Mouse (Mus musculus): ENCODE results near the gene A730061H03Rik. TPM values are rescaled to one million over a fixed set of nuclear protein-coding genes. Genes with fewer than 3 reads are reported as not detected.

A730061H03Rik gene
- polyA plus RNA-seq, 1 experiment from 2014 or later, result 0.80 TPM

GRCm38 (mm10) chr14:55524062-55524461, 36.1 kb downstream of the A730061H03Rik start:
- no peaks in the 10 kb centered on the region for H3K36me3 ChIP-seq (ENCODE audit: control insufficient read depth, insufficient read depth, low read length)
- 53% methylated on average over 4 of the region's 4 CpGs for WGBS
- H3K9ac ChIP-seq (ENCODE audit: low read length), result no peak overlapping the region
- no peak overlapping the region for H3K4me2 ChIP-seq (ENCODE audit: low read depth)
- no peak overlapping the region for H3K4me3 ChIP-seq (ENCODE audit: low read depth, low read length)
- H3K27ac ChIP-seq (ENCODE audit: low read depth, low read length), result no peak overlapping the region
- H3K27me3 ChIP-seq (ENCODE audit: control insufficient read depth, insufficient read depth, low read length), result peaks cover 4% of the 10 kb centered on the region; the same call in 1 of the 2 replicates
- DNase-seq (ENCODE audit: low spot score), result no peak
- H3K4me1 ChIP-seq (ENCODE audit: control insufficient read depth, insufficient read depth, low read length), result peaks cover 17% of the 10 kb centered on the region
- H3K9me3 ChIP-seq (ENCODE audit: control insufficient read depth, low read length), result no peaks in the 10 kb centered on the region
- ATAC-seq (ENCODE audit: insufficient read depth, low FRiP score, low TSS enrichment), result no peak

GRCm38 (mm10) chr14:55520451-55521361, 39.5 kb downstream of the A730061H03Rik start:
- WGBS, result under 1% methylated on average over 61 of the region's 61 CpGs
- peak overlapping the region; percentile 16 for H3K9ac ChIP-seq (ENCODE audit: low read length)
- peaks cover 18% of the 10 kb centered on the region for H3K4me1 ChIP-seq (ENCODE audit: control insufficient read depth, insufficient read depth, low read length)
- peak overlapping the region; percentile 48 for H3K4me3 ChIP-seq (ENCODE audit: low read depth, low read length)
- H3K27ac ChIP-seq (ENCODE audit: low read depth, low read length), result 0 out of 2 replicates have a peak overlapping the region, but pooled peaks have one; percentile 39
- H3K4me2 ChIP-seq (ENCODE audit: low read depth), result peak overlapping the region; percentile 88
- H3K9me3 ChIP-seq (ENCODE audit: control insufficient read depth, low read length), result no peaks in the 10 kb centered on the region
- ATAC-seq (ENCODE audit: insufficient read depth, low FRiP score, low TSS enrichment) (peak; percentile 82), DNase-seq (ENCODE audit: low spot score) (peak; percentile 60)
- no peaks in the 10 kb centered on the region for H3K36me3 ChIP-seq (ENCODE audit: control insufficient read depth, insufficient read depth, low read length)
- peaks cover 4% of the 10 kb centered on the region; the same call in 1 of the 2 replicates for H3K27me3 ChIP-seq (ENCODE audit: control insufficient read depth, insufficient read depth, low read length)

- H3K9me3 ChIP-seq (ENCODE audit: control insufficient read depth, low read length), result no peaks in the 10 kb centered on the region
- H3K9ac ChIP-seq (ENCODE audit: low read length), result no peak overlapping the region
- H3K4me3 ChIP-seq (ENCODE audit: low read depth, low read length), result no peak overlapping the region
- ATAC-seq (ENCODE audit: insufficient read depth, low FRiP score, low TSS enrichment) (no peak), DNase-seq (ENCODE audit: low spot score) (no peak)
- H3K4me1 ChIP-seq (ENCODE audit: control insufficient read depth, insufficient read depth, low read length), result peaks cover 18% of the 10 kb centered on the region
- no peaks in the 10 kb centered on the region for H3K36me3 ChIP-seq (ENCODE audit: control insufficient read depth, insufficient read depth, low read length)
- H3K27me3 ChIP-seq (ENCODE audit: control insufficient read depth, insufficient read depth, low read length), result peaks cover 4% of the 10 kb centered on the region; the same call in 1 of the 2 replicates
- no peak overlapping the region for H3K4me2 ChIP-seq (ENCODE audit: low read depth)
- 54% methylated on average over 4 of the region's 4 CpGs for WGBS
- H3K27ac ChIP-seq (ENCODE audit: low read depth, low read length), result no peak overlapping the region
These were observed 40.6 kb downstream of the A730061H03Rik start for GRCm38 (mm10) chr14:55519604-55520003.

GRCm38 (mm10) chr14:55518897-55519296, 41.3 kb downstream of the A730061H03Rik start:
- H3K4me1 ChIP-seq (ENCODE audit: control insufficient read depth, insufficient read depth, low read length), result peaks cover 18% of the 10 kb centered on the region
- ATAC-seq (ENCODE audit: insufficient read depth, low FRiP score, low TSS enrichment), result peak; percentile 85
- no peak overlapping the region for H3K4me3 ChIP-seq (ENCODE audit: low read depth, low read length)
- 0 out of 2 replicates have a peak overlapping the region, but pooled peaks have one; percentile 20 for H3K27ac ChIP-seq (ENCODE audit: low read depth, low read length)
- no peaks in the 10 kb centered on the region for H3K36me3 ChIP-seq (ENCODE audit: control insufficient read depth, insufficient read depth, low read length)
- H3K9ac ChIP-seq (ENCODE audit: low read length), result no peak overlapping the region
- no peak overlapping the region for H3K4me2 ChIP-seq (ENCODE audit: low read depth)
- 39% methylated on average over 2 of the region's 2 CpGs for WGBS
- peaks cover 4% of the 10 kb centered on the region; the same call in 1 of the 2 replicates for H3K27me3 ChIP-seq (ENCODE audit: control insufficient read depth, insufficient read depth, low read length)
- peak; percentile 64 for DNase-seq (ENCODE audit: low spot score)
- H3K9me3 ChIP-seq (ENCODE audit: control insufficient read depth, low read length), result no peaks in the 10 kb centered on the region

GRCm38 (mm10) chr14:55515846-55516245, 44.4 kb downstream of the A730061H03Rik start:
- no peaks in the 10 kb centered on the region for H3K9me3 ChIP-seq (ENCODE audit: control insufficient read depth, low read length)
- no peaks in the 10 kb centered on the region for H3K27me3 ChIP-seq (ENCODE audit: control insufficient read depth, insufficient read depth, low read length)
- H3K4me3 ChIP-seq (ENCODE audit: low read depth, low read length), result no peak overlapping the region
- ATAC-seq (ENCODE audit: insufficient read depth, low FRiP score, low TSS enrichment), result no peak
- DNase-seq (ENCODE audit: low spot score), result no peak
- H3K27ac ChIP-seq (ENCODE audit: low read depth, low read length), result no peak overlapping the region
- H3K9ac ChIP-seq (ENCODE audit: low read length), result no peak overlapping the region
- H3K4me2 ChIP-seq (ENCODE audit: low read depth), result no peak overlapping the region
- H3K4me1 ChIP-seq (ENCODE audit: control insufficient read depth, insufficient read depth, low read length), result peaks cover 15% of the 10 kb centered on the region
- no peaks in the 10 kb centered on the region for H3K36me3 ChIP-seq (ENCODE audit: control insufficient read depth, insufficient read depth, low read length)
- WGBS, result 90% methylated on average over 4 of the region's 4 CpGs

- 75% methylated on average over 10 of the region's 10 CpGs for WGBS
- Histone ChIP-seq H3K4me3 (ENCODE audit: low read depth, low read length) (no peak overlapping the region), H3K9ac (ENCODE audit: low read length) (no peak overlapping the region), H3K27me3 (ENCODE audit: control insufficient read depth, insufficient read depth, low read length) (no peaks in the 10 kb centered on the region), H3K27ac (ENCODE audit: low read depth, low read length) (no peak overlapping the region), H3K4me1 (ENCODE audit: control insufficient read depth, insufficient read depth, low read length) (peaks cover under 1% of the 10 kb centered on the region), H3K9me3 (ENCODE audit: control insufficient read depth, low read length) (no peaks in the 10 kb centered on the region), H3K36me3 (ENCODE audit: control insufficient read depth, insufficient read depth, low read length) (no peaks in the 10 kb centered on the region), H3K4me2 (ENCODE audit: low read depth) (no peak overlapping the region)
- ATAC-seq (ENCODE audit: insufficient read depth, low FRiP score, low TSS enrichment) (no peak), DNase-seq (ENCODE audit: low spot score) (no peak)
These were observed 46.3 kb downstream of the A730061H03Rik start for GRCm38 (mm10) chr14:55513927-55514326.

- 73% methylated on average over 7 of the region's 7 CpGs for WGBS
- no peak overlapping the region for H3K4me2 ChIP-seq (ENCODE audit: low read depth)
- DNase-seq (ENCODE audit: low spot score) (no peak), ATAC-seq (ENCODE audit: insufficient read depth, low FRiP score, low TSS enrichment) (no peak)
- H3K36me3 ChIP-seq (ENCODE audit: control insufficient read depth, insufficient read depth, low read length), result no peaks in the 10 kb centered on the region
- H3K4me1 ChIP-seq (ENCODE audit: control insufficient read depth, insufficient read depth, low read length), result no peaks in the 10 kb centered on the region
- H3K9me3 ChIP-seq (ENCODE audit: control insufficient read depth, low read length), result no peaks in the 10 kb centered on the region
- no peak overlapping the region for H3K4me3 ChIP-seq (ENCODE audit: low read depth, low read length)
- H3K27ac ChIP-seq (ENCODE audit: low read depth, low read length), result no peak overlapping the region
- H3K9ac ChIP-seq (ENCODE audit: low read length), result no peak overlapping the region
- no peaks in the 10 kb centered on the region for H3K27me3 ChIP-seq (ENCODE audit: control insufficient read depth, insufficient read depth, low read length)
These were observed 49.2 kb downstream of the A730061H03Rik start for GRCm38 (mm10) chr14:55511037-55511436.

- Histone ChIP-seq H3K27ac (ENCODE audit: low read depth, low read length) (no peak within 1 kb of the TSS), H3K4me2 (ENCODE audit: low read depth) (no peak within 1 kb of the TSS), H3K4me3 (ENCODE audit: low read depth, low read length) (no peak within 1 kb of the TSS), H3K27me3 (ENCODE audit: control insufficient read depth, insufficient read depth, low read length) (no peaks in the 10 kb centered on the region), H3K4me1 (ENCODE audit: control insufficient read depth, insufficient read depth, low read length) (no peaks in the 10 kb centered on the region), H3K36me3 (ENCODE audit: control insufficient read depth, insufficient read depth, low read length) (no peaks in the 10 kb centered on the region), H3K9ac (ENCODE audit: low read length) (no peak within 1 kb of the TSS), H3K9me3 (ENCODE audit: control insufficient read depth, low read length) (no peaks in the 10 kb centered on the region)
- ATAC-seq (ENCODE audit: insufficient read depth, low FRiP score, low TSS enrichment) (no peak), DNase-seq (ENCODE audit: low spot score) (no peak)
- WGBS, result 73% methylated on average over 21 of the region's 22 CpGs
These were observed 50.0 kb downstream of the A730061H03Rik start, which contains the start of gene Cpne6 for GRCm38 (mm10) chr14:55510125-55510731. Gene Cpne6 (plus strand): TSS chr14:55510445.
